Mouse (Mus musculus): ENCODE data around the gene Foxn3. TPM values are rescaled to one million over a fixed set of nuclear protein-coding genes. Genes with fewer than 3 reads are reported as not detected.

Foxn3 gene
- polyA plus RNA-seq, 1 experiment from 2014 or later: 51.9 TPM

- Histone ChIP-seq H3K27ac (replicated peaks) (peak overlapping the region; percentile 53), H3K9me3 (no peaks in the 10 kb centered on the region), H3K4me1 (peaks cover 15% of the 10 kb centered on the region), H3K36me3 (no peaks in the 10 kb centered on the region), H3K27me3 (replicated peaks) (no peaks in the 10 kb centered on the region), H3K4me2 (no peak overlapping the region), H3K9ac (peak overlapping the region; percentile 8; the same call in 1 of the 2 replicates), H3K4me3 (no peak overlapping the region)
- ATAC-seq (ENCODE audit: extremely low read depth, insufficient number of reproducible peaks, low FRiP score, low TSS enrichment): no peak
- 49% methylated on average over 9 of the region's 9 CpGs for WGBS
Observed at GRCm38 (mm10) chr12:99519191-99519614, 44.2 kb downstream of the Foxn3 start.

GRCm38 (mm10) chr12:99518640-99519039 is 44.7 kb downstream of the Foxn3 start:
- H3K27me3 ChIP-seq (replicated peaks): no peaks in the 10 kb centered on the region
- no peak for ATAC-seq (ENCODE audit: extremely low read depth, insufficient number of reproducible peaks, low FRiP score, low TSS enrichment)
- peaks cover 15% of the 10 kb centered on the region for H3K4me1 ChIP-seq
- H3K36me3 ChIP-seq: no peaks in the 10 kb centered on the region
- no peaks in the 10 kb centered on the region for H3K9me3 ChIP-seq
- H3K9ac ChIP-seq: no peak overlapping the region
- no peak overlapping the region for H3K4me2 ChIP-seq
- WGBS: 90% methylated on average over 10 of the region's 10 CpGs
- no peak overlapping the region for H3K27ac ChIP-seq (replicated peaks)
- H3K4me3 ChIP-seq: no peak overlapping the region

- Histone ChIP-seq H3K27ac (replicated peaks) (no peak overlapping the region), H3K4me2 (no peak overlapping the region), H3K36me3 (no peaks in the 10 kb centered on the region), H3K4me1 (peaks cover 15% of the 10 kb centered on the region), H3K27me3 (replicated peaks) (no peaks in the 10 kb centered on the region), H3K4me3 (no peak overlapping the region), H3K9ac (no peak overlapping the region), H3K9me3 (no peaks in the 10 kb centered on the region)
- WGBS: 85% methylated on average over 12 of the region's 12 CpGs
- no peak for ATAC-seq (ENCODE audit: extremely low read depth, insufficient number of reproducible peaks, low FRiP score, low TSS enrichment)
Observed at GRCm38 (mm10) chr12:99518126-99518525, 45.3 kb downstream of the Foxn3 start.

GRCm38 (mm10) chr12:99517296-99517695 is 46.1 kb downstream of the Foxn3 start:
- Histone ChIP-seq H3K4me2 (no peak overlapping the region), H3K4me3 (no peak overlapping the region), H3K9me3 (no peaks in the 10 kb centered on the region), H3K36me3 (no peaks in the 10 kb centered on the region), H3K4me1 (peaks cover 15% of the 10 kb centered on the region), H3K27ac (replicated peaks) (no peak overlapping the region), H3K9ac (no peak overlapping the region), H3K27me3 (replicated peaks) (no peaks in the 10 kb centered on the region)
- 87% methylated on average over 5 of the region's 5 CpGs for WGBS
- ATAC-seq (ENCODE audit: extremely low read depth, insufficient number of reproducible peaks, low FRiP score, low TSS enrichment): no peak

- no peaks in the 10 kb centered on the region for H3K27me3 ChIP-seq (replicated peaks)
- H3K4me1 ChIP-seq: peaks cover 20% of the 10 kb centered on the region
- no peak overlapping the region for H3K4me3 ChIP-seq
- no peak for ATAC-seq (ENCODE audit: extremely low read depth, insufficient number of reproducible peaks, low FRiP score, low TSS enrichment)
- H3K4me2 ChIP-seq: no peak overlapping the region
- 70% methylated on average over 3 of the region's 3 CpGs for WGBS
- no peaks in the 10 kb centered on the region for H3K9me3 ChIP-seq
- no peaks in the 10 kb centered on the region for H3K36me3 ChIP-seq
- no peak overlapping the region for H3K9ac ChIP-seq
- no peak overlapping the region for H3K27ac ChIP-seq (replicated peaks)
Observed at GRCm38 (mm10) chr12:99515481-99515880, 47.9 kb downstream of the Foxn3 start.

- H3K9ac ChIP-seq: no peak overlapping the region
- WGBS: 83% methylated on average over 5 of the region's 5 CpGs
- H3K4me1 ChIP-seq: 0 out of 2 replicates have a peak, but pooled peaks cover 4% of the 10 kb centered on the region
- H3K27ac ChIP-seq (replicated peaks): no peak overlapping the region
- no peak overlapping the region for H3K4me3 ChIP-seq
- H3K27me3 ChIP-seq (replicated peaks): no peaks in the 10 kb centered on the region
- no peak overlapping the region for H3K4me2 ChIP-seq
- no peaks in the 10 kb centered on the region for H3K36me3 ChIP-seq
- no peak for ATAC-seq (ENCODE audit: extremely low read depth, insufficient number of reproducible peaks, low FRiP score, low TSS enrichment)
- H3K9me3 ChIP-seq: no peaks in the 10 kb centered on the region
Observed at GRCm38 (mm10) chr12:99511644-99512043, 51.7 kb downstream of the Foxn3 start.

GRCm38 (mm10) chr12:99510759-99511158 is 52.6 kb downstream of the Foxn3 start:
- no peak for ATAC-seq (ENCODE audit: extremely low read depth, insufficient number of reproducible peaks, low FRiP score, low TSS enrichment)
- no peaks in the 10 kb centered on the region for H3K36me3 ChIP-seq
- H3K27ac ChIP-seq (replicated peaks): no peak overlapping the region
- 0 out of 2 replicates have a peak, but pooled peaks cover 4% of the 10 kb centered on the region for H3K4me1 ChIP-seq
- H3K4me3 ChIP-seq: no peak overlapping the region
- H3K4me2 ChIP-seq: no peak overlapping the region
- H3K9ac ChIP-seq: no peak overlapping the region
- 45% methylated on average over 5 of the region's 5 CpGs for WGBS
- H3K27me3 ChIP-seq (replicated peaks): no peaks in the 10 kb centered on the region
- H3K9me3 ChIP-seq: no peaks in the 10 kb centered on the region

- Histone ChIP-seq H3K4me1 (0 out of 2 replicates have a peak, but pooled peaks cover 4% of the 10 kb centered on the region), H3K9me3 (no peaks in the 10 kb centered on the region), H3K27ac (replicated peaks) (no peak overlapping the region), H3K27me3 (replicated peaks) (no peaks in the 10 kb centered on the region), H3K4me2 (no peak overlapping the region), H3K4me3 (no peak overlapping the region), H3K36me3 (no peaks in the 10 kb centered on the region), H3K9ac (no peak overlapping the region)
- 83% methylated on average over 4 of the region's 4 CpGs for WGBS
- no peak for ATAC-seq (ENCODE audit: extremely low read depth, insufficient number of reproducible peaks, low FRiP score, low TSS enrichment)
Observed at GRCm38 (mm10) chr12:99502225-99502624, 61.2 kb downstream of the Foxn3 start.

GRCm38 (mm10) chr12:99498978-99499694 is 64.2 kb downstream of the Foxn3 start:
- no peak overlapping the region for H3K4me2 ChIP-seq
- H3K4me1 ChIP-seq: 0 out of 2 replicates have a peak, but pooled peaks cover 4% of the 10 kb centered on the region
- no peak overlapping the region for H3K9ac ChIP-seq
- 63% methylated on average over 9 of the region's 9 CpGs for WGBS
- no peak overlapping the region for H3K4me3 ChIP-seq
- H3K9me3 ChIP-seq: no peaks in the 10 kb centered on the region; the same call in 1 of the 2 replicates
- H3K36me3 ChIP-seq: no peaks in the 10 kb centered on the region
- no peaks in the 10 kb centered on the region for H3K27me3 ChIP-seq (replicated peaks)
- no peak overlapping the region for H3K27ac ChIP-seq (replicated peaks)
- no peak for ATAC-seq (ENCODE audit: extremely low read depth, insufficient number of reproducible peaks, low FRiP score, low TSS enrichment)

GRCm38 (mm10) chr12:99498189-99498977 is 65.0 kb downstream of the Foxn3 start:
- 65% methylated on average over 18 of the region's 18 CpGs for WGBS
- H3K27ac ChIP-seq (replicated peaks): no peak overlapping the region
- no peaks in the 10 kb centered on the region; the same call in 1 of the 2 replicates for H3K9me3 ChIP-seq
- H3K36me3 ChIP-seq: no peaks in the 10 kb centered on the region
- 0 out of 2 replicates have a peak, but pooled peaks cover 4% of the 10 kb centered on the region for H3K4me1 ChIP-seq
- no peak overlapping the region for H3K4me2 ChIP-seq
- no peak overlapping the region for H3K9ac ChIP-seq
- ATAC-seq (ENCODE audit: extremely low read depth, insufficient number of reproducible peaks, low FRiP score, low TSS enrichment): no peak
- no peaks in the 10 kb centered on the region for H3K27me3 ChIP-seq (replicated peaks)
- H3K4me3 ChIP-seq: no peak overlapping the region

- WGBS: 72% methylated on average over 3 of the region's 3 CpGs
- Histone ChIP-seq H3K4me3 (no peak overlapping the region), H3K9me3 (no peaks in the 10 kb centered on the region; the same call in 1 of the 2 replicates), H3K36me3 (no peaks in the 10 kb centered on the region), H3K4me1 (0 out of 2 replicates have a peak, but pooled peaks cover 4% of the 10 kb centered on the region), H3K27me3 (replicated peaks) (no peaks in the 10 kb centered on the region), H3K27ac (replicated peaks) (no peak overlapping the region), H3K4me2 (no peak overlapping the region), H3K9ac (no peak overlapping the region)
- ATAC-seq (ENCODE audit: extremely low read depth, insufficient number of reproducible peaks, low FRiP score, low TSS enrichment): no peak
Observed at GRCm38 (mm10) chr12:99496945-99497344, 66.4 kb downstream of the Foxn3 start.
